Mouse (Mus musculus): ENCODE data around the gene Kalrn. TPM values are rescaled to one million over a fixed set of nuclear protein-coding genes. Genes with fewer than 3 reads are reported as not detected.
A peak's percentile ranks its signal among the peaks of the same experiment; 100 is the strongest.

Kalrn gene
- total RNA-seq, 2 experiments from 2014 or later = 30.2 to 32.1 TPM

GRCm38 (mm10) chr16:33938311-33939132 is 634.8 kb downstream of the Kalrn start:
- DNase-seq = peak; percentile 31 to 44
- intact Hi-C loops (cut with DNase I) = loop anchor here (2.0 kb wide), 1 partner anchor 48 kb away; no protein-coding TSS in a partner anchor

- intact Hi-C loops (cut with DNase I) = no loop called here
- peak; percentile 81 to 85 for DNase-seq
Measured at GRCm38 (mm10) chr16:33937567-33937966, 635.8 kb downstream of the Kalrn start.

- intact Hi-C loops (cut with DNase I) = no loop called here
- no peak for DNase-seq
Measured at GRCm38 (mm10) chr16:33936885-33937284, 636.4 kb downstream of the Kalrn start.

- no peak for DNase-seq
- intact Hi-C loops (cut with DNase I) = no loop called here
Measured at GRCm38 (mm10) chr16:33935407-33935785, 637.9 kb downstream of the Kalrn start.

GRCm38 (mm10) chr16:33934701-33935406 is 638.5 kb downstream of the Kalrn start:
- intact Hi-C loops (cut with DNase I) = no loop called here
- peak in 1 of 2 experiments; percentile 41 for DNase-seq

- no peak for DNase-seq
Measured at GRCm38 (mm10) chr16:33933411-33933810, 639.9 kb downstream of the Kalrn start.

GRCm38 (mm10) chr16:33932126-33932525 is 641.2 kb downstream of the Kalrn start:
- DNase-seq = peak in 1 of 2 experiments; percentile 54
- intact Hi-C loops (cut with DNase I) = no loop called here

More at GRCm38 (mm10) chr16:33933411-33933810, 639.9 kb downstream of the Kalrn start:
- intact Hi-C loops (cut with DNase I) = no loop called here

- intact Hi-C loops (cut with DNase I) = no loop called here
- DNase-seq = no peak
Measured at GRCm38 (mm10) chr16:33931682-33932081, 641.6 kb downstream of the Kalrn start.

GRCm38 (mm10) chr16:33930785-33931184 is 642.5 kb downstream of the Kalrn start:
- DNase-seq = peak; percentile 35 to 54
- intact Hi-C loops (cut with DNase I) = no loop called here

GRCm38 (mm10) chr16:33928788-33929462 is 644.4 kb downstream of the Kalrn start:
- DNase-seq = no peak
- intact Hi-C loops (cut with DNase I) = no loop called here

GRCm38 (mm10) chr16:33927263-33927824 is 646.0 kb downstream of the Kalrn start:
- no peak for DNase-seq
- intact Hi-C loops (cut with DNase I) = no loop called here

- intact Hi-C loops (cut with DNase I) = no loop called here
- DNase-seq = no peak
Measured at GRCm38 (mm10) chr16:33923758-33924157, 649.6 kb downstream of the Kalrn start.

GRCm38 (mm10) chr16:33923001-33923316 is 650.4 kb downstream of the Kalrn start:
- intact Hi-C loops (cut with DNase I) = no loop called here
- no peak for DNase-seq

- intact Hi-C loops (cut with DNase I) = no loop called here
Measured at GRCm38 (mm10) chr16:33922111-33923000, 651.0 kb downstream of the Kalrn start.

GRCm38 (mm10) chr16:33921514-33921913 is 651.8 kb downstream of the Kalrn start:
- intact Hi-C loops (cut with DNase I) = no loop called here
- DNase-seq = no peak

More at GRCm38 (mm10) chr16:33922111-33923000, 651.0 kb downstream of the Kalrn start:
- DNase-seq = no peak

Other genes with a start within 250 kb of the Kalrn start
- gene Ropn1, start 76.4 kb upstream of the Kalrn start, total RNA-seq (2021) = under 1 TPM in 1 of 2 experiments, not detected in 1; 0.30 TPM
- gene Ccdc14, start 117.1 kb upstream of the Kalrn start, total RNA-seq (2021) = 1 to 10 TPM; 1.8 to 2.4 TPM
- gene Mylk, start 171.7 kb upstream of the Kalrn start, total RNA-seq (2021) = 10 to 100 TPM; 25.6 to 32.4 TPM

All from heart, postnatal 36 days (tissue).